Mouse (Mus musculus) embryonic stem cell, embryonic (primary cell): ENCODE results near the gene Rtraf.

Experiments
- CTCF ChIA-PET, 4 experiments: fragments of 300-600 bp in 2 of 4; fragments of 350-600 bp in 2 of 4; sonication (Branson Sonifier 250); formaldehyde crosslinking; loops; one replicate each; lab custom pipeline; 2022; ENCODE audit warnings: inconsistent platforms in 2 of 4; lab: Charles Lee
- POLR2A ChIA-PET, 4 experiments: fragments of 300-600 bp in 2 of 4; fragments of 350-600 bp in 2 of 4; sonication (Branson Sonifier 250); formaldehyde crosslinking; loops; one replicate each; lab custom pipeline; 2022; ENCODE audit warnings: antibody characterized with exemption in 4 of 4, inconsistent platforms in 1 of 4; lab: Charles Lee

Gene Rtraf

GRCm38 (mm10) chr14:19809934-19810333 lies 13.7 kb downstream of the Rtraf start:
- POLR2A ChIA-PET = interaction anchor here in 2 of 4 experiments (1.0 to 1.2 kb wide), 2 partner anchors 10 to 15 kb away, joined by 3 read pairs; no protein-coding TSS in a partner anchor
- CTCF ChIA-PET = no interaction called here

GRCm38 (mm10) chr14:19807858-19808257 lies 15.8 kb downstream of the Rtraf start:
- POLR2A ChIA-PET = interaction anchor here in 3 of 4 experiments (0.9 to 2.3 kb wide), 7 partner anchors 9 to 259 kb away, joined by 3 to 8 read pairs (median 4); partner anchors contain the start of gene Nid2 (in 1 of the 3)

GRCm38 (mm10) chr14:19807339-19807738 lies 16.3 kb downstream of the Rtraf start:
- POLR2A ChIA-PET = interaction anchor here in 3 of 4 experiments (0.9 to 2.3 kb wide), 8 partner anchors 8 to 260 kb away, joined by 3 to 8 read pairs (median 4); partner anchors contain the start of gene Nid2 (in 1 of the 3)
- CTCF ChIA-PET = interaction anchor here in 3 of 4 experiments (0.7 to 1.4 kb wide), 4 partner anchors 10 to 260 kb away, joined by 3 to 5 read pairs (median 4); no protein-coding TSS in a partner anchor

More at GRCm38 (mm10) chr14:19807858-19808257, 15.8 kb downstream of the Rtraf start:
- CTCF ChIA-PET = interaction anchor here in 2 of 4 experiments (0.7 to 1.3 kb wide), 2 partner anchors 9 to 259 kb away, joined by 3 to 4 read pairs; no protein-coding TSS in a partner anchor

GRCm38 (mm10) chr14:19803623-19804022 lies 20.0 kb downstream of the Rtraf start:
- CTCF ChIA-PET = interaction anchor here (0.5 to 2.1 kb wide), 10 partner anchors 9 to 264 kb away, joined by 3 to 9 read pairs (median 3); no protein-coding TSS in a partner anchor

GRCm38 (mm10) chr14:19803222-19803621 lies 20.4 kb downstream of the Rtraf start:
- ChIA-PET POLR2A (interaction anchor here in 3 of 4 experiments (0.5 to 3.3 kb wide), 27 partner anchors 9 to 329 kb away, joined by 3 to 17 read pairs (median 4); partner anchors contain the start of gene Nid2 (in 3 of the 3)), CTCF (interaction anchor here (0.5 to 2.1 kb wide), 8 partner anchors 8 to 264 kb away, joined by 3 to 9 read pairs (median 3); no protein-coding TSS in a partner anchor)

More at GRCm38 (mm10) chr14:19803623-19804022, 20.0 kb downstream of the Rtraf start:
- POLR2A ChIA-PET = interaction anchor here in 3 of 4 experiments (0.5 to 3.3 kb wide), 34 partner anchors 8 to 378 kb away, joined by 3 to 17 read pairs (median 4); partner anchors contain the start of genes Nid2 (in 3 of the 3), Kcnk5 (in 1 of the 3) and Rtraf (in 1 of the 3)

- ChIA-PET CTCF (no interaction called here), POLR2A (interaction anchor here in 3 of 4 experiments (0.7 to 2.3 kb wide), 6 partner anchors 18 to 281 kb away, joined by 3 to 7 read pairs (median 5); partner anchors contain the start of gene Nid2 (in 1 of the 3))
Observed at GRCm38 (mm10) chr14:19801474-19802215, 22.0 kb downstream of the Rtraf start.

GRCm38 (mm10) chr14:19800485-19800884 lies 23.1 kb downstream of the Rtraf start:
- ChIA-PET POLR2A (interaction anchor here in 2 of 4 experiments (0.8 to 15.9 kb wide), 6 partner anchors 10 to 49 kb away, joined by 3 to 126 read pairs (median 7); partner anchors contain the start of gene Nid2 (in 1 of the 2)), CTCF (interaction anchor here in 1 of 4 experiments (1.2 kb wide), 1 partner anchor 24 kb away, joined by 3 read pairs; no protein-coding TSS in a partner anchor)

- POLR2A ChIA-PET = interaction anchor here in 3 of 4 experiments (0.8 to 15.9 kb wide), 11 partner anchors 10 to 46 kb away, joined by 3 to 126 read pairs (median 5); partner anchors contain the start of genes Nid2 (in 2 of the 3) and Rtraf (in 1 of the 3)
- CTCF ChIA-PET = interaction anchor here in 1 of 4 experiments (3.0 kb wide), 1 partner anchor 90 kb away, joined by 7 read pairs; no protein-coding TSS in a partner anchor
Observed at GRCm38 (mm10) chr14:19796541-19797304, 26.9 kb downstream of the Rtraf start.

- POLR2A ChIA-PET = interaction anchor here (0.9 to 15.9 kb wide), 15 partner anchors 8 to 44 kb away, joined by 3 to 126 read pairs (median 5); partner anchors contain the start of genes Nid2 (in 2 of the 4) and Rtraf (in 1 of the 4)
- CTCF ChIA-PET = interaction anchor here in 2 of 4 experiments (0.7 to 3.0 kb wide), 2 partner anchors 9 to 88 kb away, joined by 3 to 7 read pairs; no protein-coding TSS in a partner anchor
Observed at GRCm38 (mm10) chr14:19794881-19795280, 28.7 kb downstream of the Rtraf start.

- POLR2A ChIA-PET = interaction anchor here (0.6 to 15.9 kb wide), 5 partner anchors 11 to 997 kb away, joined by 3 to 126 read pairs (median 4); partner anchors contain the start of gene Nid2 (in 1 of the 4)
Observed at GRCm38 (mm10) chr14:19788443-19788842, 35.2 kb downstream of the Rtraf start.

GRCm38 (mm10) chr14:19785797-19786588 lies 37.6 kb downstream of the Rtraf start:
- POLR2A ChIA-PET = interaction anchor here (0.5 to 15.9 kb wide), 14 partner anchors 8 to 465 kb away, joined by 3 to 126 read pairs (median 4); partner anchors contain the start of gene Nid2 (in 1 of the 4)

More at GRCm38 (mm10) chr14:19788443-19788842, 35.2 kb downstream of the Rtraf start:
- CTCF ChIA-PET = interaction anchor here in 2 of 4 experiments (0.5 to 1.1 kb wide), 2 partner anchors 11 to 80 kb away, joined by 3 to 4 read pairs; no protein-coding TSS in a partner anchor

GRCm38 (mm10) chr14:19777945-19778344 lies 45.7 kb downstream of the Rtraf start:
- POLR2A ChIA-PET = interaction anchor here in 3 of 4 experiments (0.8 to 24.8 kb wide), 10 partner anchors 9 to 83 kb away, joined by 3 to 518 read pairs (median 4); partner anchors contain the start of gene Nid2 (in 3 of the 3)

More at GRCm38 (mm10) chr14:19785797-19786588, 37.6 kb downstream of the Rtraf start:
- CTCF ChIA-PET = interaction anchor here in 2 of 4 experiments (0.9 to 1.1 kb wide), 3 partner anchors 9 to 32 kb away, joined by 3 read pairs; no protein-coding TSS in a partner anchor

GRCm38 (mm10) chr14:19777365-19777764 lies 46.3 kb downstream of the Rtraf start:
- CTCF ChIA-PET = interaction anchor here (0.6 to 4.6 kb wide), 18 partner anchors 8 to 305 kb away, joined by 3 to 29 read pairs (median 4); partner anchors contain the start of gene Nid2 (in 2 of the 4)
- POLR2A ChIA-PET = interaction anchor here in 3 of 4 experiments (0.5 to 24.8 kb wide), 19 partner anchors 10 to 305 kb away, joined by 3 to 518 read pairs (median 4); partner anchors contain the start of gene Nid2 (in 3 of the 3)

More at GRCm38 (mm10) chr14:19777945-19778344, 45.7 kb downstream of the Rtraf start:
- CTCF ChIA-PET = interaction anchor here (0.9 to 4.6 kb wide), 11 partner anchors 8 to 305 kb away, joined by 3 to 29 read pairs (median 5); partner anchors contain the start of gene Nid2 (in 2 of the 4)

GRCm38 (mm10) chr14:19776890-19777289 lies 46.7 kb downstream of the Rtraf start:
- ChIA-PET CTCF (interaction anchor here (0.6 to 4.6 kb wide), 25 partner anchors 9 to 306 kb away, joined by 3 to 29 read pairs (median 4); partner anchors contain the start of gene Nid2 (in 2 of the 4)), POLR2A (interaction anchor here in 3 of 4 experiments (0.5 to 24.8 kb wide), 27 partner anchors 9 to 390 kb away, joined by 3 to 518 read pairs (median 4); partner anchors contain the start of gene Nid2 (in 3 of the 3))

GRCm38 (mm10) chr14:19776179-19776578 lies 47.4 kb downstream of the Rtraf start:
- POLR2A ChIA-PET = interaction anchor here (0.7 to 24.8 kb wide), 26 partner anchors 9 to 391 kb away, joined by 3 to 518 read pairs (median 4); partner anchors contain the start of genes Nid2 (in 3 of the 4) and Rtraf (in 1 of the 4)
- CTCF ChIA-PET = interaction anchor here (0.9 to 4.6 kb wide), 20 partner anchors 9 to 307 kb away, joined by 3 to 29 read pairs (median 4); partner anchors contain the start of gene Nid2 (in 2 of the 4)
